Mouse (Mus musculus) right cerebral cortex, postnatal 14 days (tissue): ENCODE results near the gene Shc1.

ENCODE experiments used
- DNase-seq: peaks from one replicate; pipeline ENCODE4 v3.0.0; 2022

Shc1 gene

DNA sequence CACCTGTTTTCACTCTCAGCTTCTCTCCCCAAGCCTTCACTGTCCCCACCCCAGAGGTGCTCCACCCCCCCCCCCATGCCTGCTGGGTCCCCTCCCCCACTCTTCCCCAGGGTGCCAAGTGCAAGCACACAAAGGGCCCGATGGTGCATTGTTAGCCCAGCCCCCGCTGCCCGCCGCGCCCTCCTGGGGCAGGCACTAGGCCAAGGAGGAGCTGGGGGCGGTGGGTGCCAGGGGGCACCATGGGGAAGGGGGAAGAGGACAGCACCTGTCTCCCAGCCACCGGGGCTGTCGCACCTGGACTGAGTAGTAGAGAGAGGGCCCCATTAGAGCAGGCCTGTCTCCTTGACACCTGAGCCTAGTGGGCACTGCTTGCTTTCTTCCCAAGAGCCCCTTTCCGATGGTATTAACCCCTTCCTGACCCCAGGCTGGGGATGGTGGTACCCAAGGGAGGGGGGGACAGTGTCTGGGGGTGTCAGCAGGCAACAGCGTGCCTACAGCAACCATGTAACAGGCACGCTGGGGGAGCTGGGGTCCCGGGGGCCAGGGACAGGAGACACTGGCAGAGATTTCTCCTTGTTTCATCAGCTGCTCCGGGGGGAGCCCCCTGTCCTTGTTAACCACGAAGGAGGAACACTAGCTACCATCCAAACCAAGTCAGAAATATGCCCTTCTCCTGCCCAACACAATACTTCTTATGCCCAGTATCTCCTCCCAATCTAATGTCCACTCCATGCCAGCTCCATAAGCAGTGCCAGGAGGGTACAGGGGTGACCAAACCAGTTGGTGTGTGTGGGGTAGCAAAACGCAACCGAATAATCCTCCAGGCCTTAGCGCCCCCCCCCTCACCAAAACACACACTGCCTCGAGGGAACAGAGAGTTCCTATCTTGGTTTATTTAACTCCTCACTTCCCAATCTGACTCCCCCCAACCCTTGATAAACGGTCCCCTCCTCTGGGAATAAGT lies 27.3 kb upstream of the Shc1 start:
- DNase-seq, result no peak

DNA sequence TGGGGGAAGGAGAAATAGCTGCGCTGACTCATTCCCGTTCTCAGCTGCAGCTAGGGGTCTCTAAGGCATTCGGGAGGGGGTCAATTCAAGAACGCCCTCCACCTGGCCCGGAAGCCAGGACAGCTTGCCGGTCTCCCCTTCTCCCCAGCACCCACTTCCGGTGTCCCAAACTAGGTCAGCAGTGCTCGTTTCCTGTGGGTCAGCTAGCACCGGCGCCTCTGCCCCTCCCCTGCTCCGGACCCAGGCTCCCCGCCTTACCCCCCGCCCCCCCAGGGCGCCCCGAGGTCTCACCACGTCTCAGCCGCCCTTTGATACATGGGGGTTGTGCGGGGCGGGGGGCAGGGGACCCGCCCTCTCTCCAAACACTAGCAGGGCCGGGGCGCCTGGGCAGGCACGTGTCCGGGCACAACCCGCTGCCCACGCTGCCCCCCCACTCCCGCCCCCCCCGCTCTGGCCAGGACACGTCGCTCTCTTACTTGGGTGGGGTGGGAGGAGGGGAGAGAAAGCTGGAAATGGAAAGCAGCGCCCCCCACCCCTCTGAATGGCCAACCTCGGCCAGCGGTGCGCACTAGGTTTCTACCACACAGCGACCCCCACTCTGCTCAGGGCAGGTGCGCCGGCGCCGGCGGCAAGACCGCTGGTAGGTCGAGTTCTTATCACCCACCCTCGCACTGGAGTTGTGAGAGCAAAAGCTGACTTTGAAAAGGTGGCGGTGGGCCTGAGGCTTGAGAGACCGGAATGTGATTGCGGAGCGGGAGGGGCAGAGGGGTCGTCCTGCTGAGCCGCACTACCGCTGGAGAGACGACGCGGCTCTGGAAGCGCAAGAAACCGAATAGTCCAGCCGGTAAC lies 26.4 kb upstream of the Shc1 start:
- DNase-seq, result no peak

DNA sequence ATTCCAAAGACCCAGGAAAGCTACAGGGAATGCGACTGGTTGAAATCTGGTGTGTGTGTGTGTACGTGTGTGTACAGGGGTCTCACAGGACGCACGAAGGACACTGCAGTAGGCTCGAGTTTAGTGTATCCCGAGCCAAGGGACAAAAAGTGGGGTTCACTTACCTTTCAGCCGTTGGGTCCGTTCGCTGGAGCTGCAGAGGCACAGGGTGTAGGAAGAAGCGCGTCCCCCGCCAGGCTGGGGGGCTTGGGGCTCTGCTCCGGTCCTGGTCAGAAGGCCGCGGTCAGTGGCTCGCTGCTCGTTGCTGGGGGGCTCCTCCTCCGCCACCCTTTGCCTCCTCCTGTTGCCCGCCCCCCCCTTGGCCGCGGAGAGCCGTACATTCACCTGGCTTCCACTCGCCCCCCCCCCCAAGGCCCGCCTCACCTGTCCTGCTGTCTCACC lies 25.4 kb upstream of the Shc1 start:
- DNase-seq, result no peak

DNA sequence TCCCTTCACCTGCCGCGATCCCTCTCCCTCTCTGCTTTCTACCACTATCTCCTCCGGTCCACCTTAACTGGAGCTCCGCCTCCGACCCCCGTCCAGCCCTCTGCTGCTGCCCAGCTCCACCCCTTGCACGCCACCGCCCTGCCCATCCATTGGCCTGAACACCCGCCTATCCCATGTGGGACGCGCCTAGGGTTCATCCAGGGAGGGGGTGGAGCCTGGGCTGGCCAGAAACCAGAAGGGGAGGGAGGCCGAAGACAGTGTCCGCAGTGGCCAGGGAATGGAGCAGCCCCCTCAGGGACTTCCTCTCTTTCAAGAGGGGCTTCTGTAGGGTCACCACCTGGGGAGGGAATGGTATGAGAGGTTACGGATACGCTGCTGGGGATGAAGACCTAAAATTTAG lies 24.6 kb upstream of the Shc1 start:
- DNase-seq, result peak; percentile 95

DNA sequence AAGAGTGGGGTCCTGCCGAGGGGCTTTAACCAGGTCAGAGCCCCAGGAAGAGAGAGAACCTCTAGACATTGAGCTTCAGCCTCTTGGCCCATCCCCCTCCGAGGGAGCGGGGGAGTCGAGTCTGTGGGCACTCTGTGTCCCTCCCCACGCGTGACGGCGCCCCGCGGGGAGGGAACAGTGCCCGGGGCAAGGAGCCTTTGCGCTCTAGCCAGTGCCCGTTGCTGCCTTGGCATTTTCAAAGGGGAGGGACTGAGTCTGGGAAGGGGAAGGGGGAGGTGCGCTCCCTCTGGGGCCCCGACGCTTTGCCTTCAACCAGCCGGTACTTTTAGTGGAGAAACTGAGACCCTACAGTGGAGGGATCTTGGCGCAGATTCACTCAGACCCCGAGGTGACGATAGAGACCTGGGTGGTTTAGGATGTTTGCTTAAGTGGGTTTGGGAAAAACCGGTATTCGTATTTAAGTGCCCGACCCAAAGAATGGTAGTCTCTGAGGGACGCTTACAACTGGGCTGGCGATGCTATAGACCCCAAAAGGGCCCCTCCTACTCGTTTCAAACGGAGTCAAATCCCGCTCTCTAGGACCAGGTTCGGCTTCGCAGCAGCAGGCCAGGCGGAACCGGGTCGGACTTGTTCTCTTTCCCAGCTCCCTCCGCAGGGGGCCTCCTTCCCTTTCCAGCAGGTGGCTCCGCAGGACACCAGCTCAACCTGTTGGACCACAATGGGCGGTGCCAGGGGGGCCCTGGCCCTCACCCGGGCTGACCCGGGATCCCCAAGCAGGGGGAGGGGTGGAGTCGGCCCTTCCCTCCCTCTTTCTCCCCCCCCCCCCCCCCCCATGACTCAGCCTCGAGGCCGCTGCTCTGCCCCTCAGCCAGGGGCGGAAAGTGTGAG lies 24.0 kb upstream of the Shc1 start, which contains the start of gene Zbtb7b:
Gene Zbtb7b (minus strand): TSS at position 771 of the 888 bp plus-strand sequence.
- DNase-seq, result peak; percentile 60

DNA sequence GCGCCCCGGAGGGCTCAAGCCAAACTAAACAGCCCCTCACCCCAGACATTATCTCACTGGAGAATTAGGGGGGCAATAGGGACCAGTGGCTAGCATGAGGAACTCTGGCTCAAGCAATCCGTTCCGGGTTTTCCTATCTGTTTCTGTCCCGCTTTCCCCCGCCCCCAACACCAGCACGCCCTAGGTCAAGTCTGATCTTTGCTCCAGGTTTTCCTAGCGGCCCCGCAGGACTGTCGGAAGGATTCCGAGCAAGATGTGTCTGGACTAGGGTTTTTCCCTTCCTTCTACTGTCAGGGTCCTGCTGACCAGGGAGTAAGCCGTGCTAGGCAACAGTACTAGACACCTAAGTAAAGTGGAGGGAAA lies 23.4 kb upstream of the Shc1 start:
- peak; percentile 63 for DNase-seq

DNA sequence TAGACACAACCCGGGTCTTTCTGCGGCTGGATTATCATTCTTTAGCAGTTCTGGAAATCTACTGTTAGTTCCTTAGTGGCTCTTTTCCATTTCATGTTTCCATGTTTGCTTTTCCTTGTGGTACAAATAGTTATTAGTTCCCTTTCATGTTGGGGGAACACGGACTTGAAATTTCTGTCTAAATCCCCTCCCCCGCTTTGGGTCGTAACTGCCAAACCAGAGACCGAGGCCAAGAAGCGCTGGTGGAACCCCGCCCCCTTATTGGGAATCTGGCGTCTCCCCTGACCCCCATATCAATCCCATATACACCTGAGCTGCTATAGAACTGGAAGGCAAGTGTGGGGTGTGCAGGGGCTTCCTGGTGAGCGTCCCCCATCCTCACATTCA lies 22.8 kb upstream of the Shc1 start:
- no peak for DNase-seq

DNA sequence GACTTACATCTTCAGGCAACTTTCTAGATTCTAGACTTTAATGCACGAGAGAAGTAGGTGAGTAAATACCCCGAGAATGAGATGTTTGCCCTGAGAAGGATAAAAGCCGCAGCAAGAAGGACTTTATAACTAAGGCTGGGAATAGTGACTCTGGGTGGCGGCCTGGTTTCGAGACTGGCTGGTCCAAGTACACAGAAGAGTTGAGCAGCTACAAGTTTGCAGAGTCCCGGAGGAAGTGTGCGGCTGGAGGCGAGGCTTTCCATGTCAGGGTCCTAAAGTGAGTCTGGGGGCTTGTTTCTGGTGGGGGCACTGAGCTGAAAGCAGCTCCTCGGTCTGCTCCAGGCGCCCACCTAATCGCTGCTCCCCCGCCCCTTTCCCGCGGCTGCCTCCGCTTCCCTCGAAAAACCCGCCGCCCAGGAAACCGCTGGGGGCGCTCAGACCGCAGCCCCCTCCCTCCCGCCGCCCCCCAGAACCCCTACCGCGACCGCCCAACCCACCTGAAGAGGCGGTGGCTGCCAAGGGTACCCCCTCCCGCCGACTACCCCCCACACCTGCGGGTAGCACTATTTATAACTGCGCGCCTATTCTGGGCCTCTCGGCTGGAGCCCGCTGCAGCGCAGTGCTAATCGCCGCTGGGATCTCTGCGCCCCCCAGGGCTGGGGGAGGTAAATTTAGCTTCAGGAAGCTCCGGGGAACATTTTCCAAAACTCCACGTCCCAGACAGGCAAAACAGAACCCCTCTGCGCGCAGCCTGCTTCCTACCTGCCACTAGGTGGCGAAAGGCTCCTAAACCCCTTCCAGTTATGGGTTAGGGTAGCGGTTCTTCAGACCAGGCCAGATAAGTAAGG lies 22.2 kb upstream of the Shc1 start:
- DNase-seq, result peak; percentile 54

DNA sequence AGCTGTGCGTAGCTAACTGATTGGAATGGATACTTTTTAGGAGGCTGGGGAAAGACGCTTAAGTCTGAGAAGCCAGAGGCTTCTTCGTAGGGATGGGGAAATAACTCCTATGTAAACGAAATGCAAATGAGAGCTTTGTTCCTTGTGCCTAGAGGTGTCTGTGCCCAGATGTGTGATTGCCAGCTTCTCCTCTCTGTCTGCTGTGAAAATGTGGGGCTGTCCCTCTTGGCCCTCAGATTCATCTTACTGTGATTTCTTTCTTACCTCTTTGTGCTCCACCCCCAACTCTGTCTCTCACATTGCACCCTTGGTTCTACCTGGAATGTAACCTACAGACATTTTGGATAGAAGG lies 21.6 kb upstream of the Shc1 start:
- DNase-seq, result no peak

DNA sequence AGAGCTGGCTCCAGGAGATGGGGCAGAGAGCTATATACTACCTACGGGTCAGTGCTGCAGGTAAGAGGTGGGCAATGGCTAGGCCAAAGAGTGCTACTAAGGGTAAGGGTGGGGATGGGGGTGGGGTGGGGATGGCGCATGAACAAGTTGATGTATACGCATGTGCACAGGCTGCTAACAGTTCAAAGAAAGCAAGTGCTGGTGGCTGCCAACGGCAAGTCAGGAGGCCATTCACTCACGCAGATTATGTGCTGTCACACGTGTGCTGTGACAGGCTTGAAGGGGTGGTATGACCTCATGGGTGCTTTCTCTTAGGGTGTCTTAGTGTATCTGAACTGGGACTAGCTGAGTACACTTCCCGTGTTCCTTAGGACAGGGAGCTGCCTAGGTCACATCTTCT lies 16.9 kb upstream of the Shc1 start:
- no peak for DNase-seq

DNA sequence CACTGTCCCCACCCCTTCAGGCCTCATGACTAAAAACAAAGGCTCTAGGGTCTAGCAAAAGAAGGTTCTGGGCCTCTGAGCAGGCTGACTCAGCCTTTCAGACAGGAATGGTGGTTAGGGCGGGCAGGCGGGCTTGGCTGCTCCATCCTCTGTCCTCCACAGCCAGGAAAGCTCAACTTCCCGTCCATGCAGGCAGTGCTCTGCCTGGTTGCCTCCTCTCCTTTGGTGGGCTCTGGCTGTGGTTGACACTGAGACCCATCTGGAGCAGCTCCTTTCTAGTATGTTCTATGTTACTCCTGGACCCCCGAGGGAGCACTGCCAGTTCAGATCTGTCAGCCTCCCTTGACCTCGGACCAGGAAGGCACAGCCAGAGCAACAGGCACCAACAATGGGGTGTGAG lies 15.6 kb upstream of the Shc1 start, which contains the start of gene Lenep:
Gene Lenep (minus strand): TSS at position 101 of the 400 bp plus-strand sequence.
- no peak for DNase-seq

DNA sequence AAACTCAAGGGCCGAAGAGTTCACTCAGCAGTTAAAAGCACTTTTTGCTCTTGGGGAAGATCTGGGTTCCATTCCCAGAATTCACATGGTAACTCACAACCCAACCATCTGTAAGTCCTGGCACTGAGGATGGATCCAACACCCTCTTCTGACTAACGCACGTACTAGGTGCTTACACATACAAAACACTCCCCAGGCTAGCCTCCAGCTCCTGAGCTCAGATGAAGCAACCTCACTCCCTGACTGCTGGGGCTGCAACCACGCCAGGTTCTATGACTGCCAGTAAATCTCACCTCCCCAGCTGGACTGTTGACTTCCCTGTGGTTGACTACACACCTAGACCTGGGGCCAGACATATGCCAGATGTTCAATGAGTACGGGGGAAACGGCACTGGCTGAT lies 11.4 kb upstream of the Shc1 start:
- no peak for DNase-seq

DNA sequence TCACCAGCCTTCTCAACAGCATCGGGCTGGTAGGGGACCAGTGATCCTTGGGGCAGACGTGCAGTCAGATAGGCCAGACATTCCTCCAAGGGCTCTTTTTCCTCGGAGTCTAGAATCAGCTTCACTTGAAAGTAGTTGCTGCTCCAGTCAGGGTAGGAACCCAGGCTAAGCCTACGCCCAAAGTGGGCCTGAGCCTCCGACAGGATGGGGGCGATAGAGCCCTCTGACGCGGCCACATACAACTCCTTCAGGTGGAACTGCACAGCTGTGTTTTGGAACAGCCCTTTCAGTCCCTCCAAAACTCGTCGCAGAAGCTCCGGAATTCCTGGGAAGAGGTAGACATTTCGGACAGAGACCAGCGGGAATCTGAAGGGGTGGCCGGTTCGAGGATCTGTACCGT lies 9.8 kb upstream of the Shc1 start:
- no peak for DNase-seq

DNA sequence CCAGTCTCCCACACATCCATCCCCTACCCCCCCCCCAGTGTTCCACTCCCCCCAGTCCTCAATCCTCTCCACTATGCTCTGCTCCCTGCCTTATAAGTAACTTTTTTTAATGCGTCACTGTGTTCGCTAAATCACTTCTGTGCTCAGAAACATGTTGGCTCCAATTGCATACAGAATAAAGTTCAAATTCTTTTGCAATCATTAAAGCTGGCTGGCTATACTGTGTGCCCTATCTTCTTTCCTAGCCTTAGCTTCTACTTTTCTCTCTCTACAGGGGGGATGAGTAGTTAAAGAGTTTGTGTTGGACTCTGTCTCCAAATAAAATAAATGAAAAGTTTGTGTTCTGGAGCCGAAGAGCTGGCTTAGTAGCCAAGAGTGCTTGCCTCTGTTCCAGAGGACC lies 8.5 kb upstream of the Shc1 start:
- DNase-seq, result no peak

DNA sequence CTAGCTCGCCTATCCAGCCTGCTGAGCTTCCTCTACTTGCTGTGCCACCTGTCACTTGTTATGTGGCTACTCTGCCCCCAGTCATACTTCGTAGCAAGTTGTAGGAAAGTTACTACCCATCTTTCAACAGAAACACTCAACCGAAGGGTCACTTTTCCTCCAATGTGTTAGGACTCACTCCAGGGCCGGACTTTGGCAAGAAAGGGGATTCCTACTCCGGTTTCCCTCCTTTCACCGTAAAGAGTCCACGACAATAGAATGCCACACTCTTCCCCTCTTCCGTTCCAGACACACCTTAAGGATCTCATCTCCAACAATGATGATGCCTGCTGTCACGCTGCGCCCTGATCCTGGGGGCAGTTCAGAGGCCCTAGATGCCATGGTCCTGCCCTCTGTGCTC lies 7.4 kb upstream of the Shc1 start:
- DNase-seq, result no peak

DNA sequence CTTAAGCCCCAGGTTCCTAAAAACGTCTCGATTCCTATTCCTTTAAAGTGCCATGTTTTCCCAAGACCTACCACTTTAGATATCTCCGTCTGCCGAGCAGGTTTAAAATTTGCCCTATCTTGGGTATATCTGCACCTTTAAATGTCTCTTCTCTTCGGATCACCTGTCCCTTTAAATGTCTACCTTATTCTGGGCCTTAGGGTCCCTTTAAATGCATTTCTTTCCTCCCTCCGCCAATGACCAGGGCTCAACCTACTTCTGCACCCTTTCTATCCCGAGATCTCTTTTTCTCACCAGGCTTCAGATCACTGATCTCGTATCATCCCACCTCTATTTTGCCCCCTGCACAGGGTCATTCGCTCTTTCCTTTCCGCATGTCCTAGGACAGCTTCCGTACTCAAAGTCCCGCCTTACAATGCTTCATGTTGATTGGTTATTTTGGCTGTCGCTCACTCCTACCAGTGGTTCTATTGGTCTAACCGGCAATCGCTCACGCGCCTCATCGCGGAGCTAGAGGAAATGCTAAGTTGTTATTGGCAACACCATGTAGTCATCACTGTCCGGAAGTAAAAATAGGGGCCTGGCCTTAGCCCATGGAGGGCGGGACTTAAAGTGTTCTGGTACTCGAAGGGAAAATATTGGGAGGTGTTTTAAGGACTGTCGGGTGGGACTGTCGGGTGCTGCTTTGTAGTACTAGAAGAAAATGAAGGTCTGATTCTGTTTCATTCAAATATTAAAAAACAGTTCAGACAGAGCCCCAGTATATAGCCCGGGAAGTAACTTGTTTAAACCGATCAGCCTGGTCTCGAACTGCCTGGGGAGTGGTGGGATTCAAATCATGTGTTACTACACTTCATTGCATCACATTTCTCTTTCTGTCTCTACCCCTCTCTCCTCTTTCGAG lies 6.5 kb upstream of the Shc1 start, which contains the start of gene Flad1:
Gene Flad1 (minus strand): TSS at position 381 of the 904 bp plus-strand sequence.
- DNase-seq, result peak; percentile 95

DNA sequence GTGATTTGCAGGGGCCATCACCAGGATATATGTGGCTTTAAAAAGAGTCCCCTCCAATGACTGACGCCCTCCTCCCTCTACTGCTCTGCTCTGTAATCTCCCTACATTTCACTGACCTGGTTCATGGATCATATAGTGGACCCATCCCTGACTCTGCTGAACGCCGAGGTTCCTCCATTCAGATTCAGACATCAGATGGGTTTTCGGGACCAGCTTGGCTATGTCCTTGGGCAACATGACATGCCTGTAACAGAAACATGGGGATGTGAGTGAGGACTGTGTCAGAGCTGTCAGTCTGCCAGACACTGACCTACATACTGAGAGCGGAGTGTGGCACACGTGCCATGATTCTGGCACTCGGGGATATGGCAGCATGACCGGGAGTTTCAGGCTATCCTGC lies 2.1 kb upstream of the Shc1 start:
- DNase-seq, result no peak

DNA sequence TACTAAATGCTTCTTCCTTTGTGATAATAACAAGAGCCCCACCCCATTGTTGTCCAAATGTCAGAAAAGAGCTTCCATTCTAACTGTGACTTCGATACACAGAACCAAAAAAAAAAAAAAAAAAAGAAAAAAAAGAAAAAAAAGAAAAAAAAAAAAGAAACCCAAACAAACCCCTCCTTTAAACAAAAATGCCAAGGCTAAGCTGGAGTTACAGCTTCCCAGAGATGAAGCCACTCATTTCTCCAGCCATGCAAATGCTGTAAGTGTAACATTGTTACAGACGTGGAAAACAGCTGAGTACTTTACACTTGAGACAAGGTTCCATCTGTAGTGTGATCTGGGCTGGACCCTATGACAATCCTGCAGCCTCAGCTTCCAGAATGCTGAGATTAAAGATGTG lies 1.1 kb upstream of the Shc1 start:
- DNase-seq, result no peak

DNA sequence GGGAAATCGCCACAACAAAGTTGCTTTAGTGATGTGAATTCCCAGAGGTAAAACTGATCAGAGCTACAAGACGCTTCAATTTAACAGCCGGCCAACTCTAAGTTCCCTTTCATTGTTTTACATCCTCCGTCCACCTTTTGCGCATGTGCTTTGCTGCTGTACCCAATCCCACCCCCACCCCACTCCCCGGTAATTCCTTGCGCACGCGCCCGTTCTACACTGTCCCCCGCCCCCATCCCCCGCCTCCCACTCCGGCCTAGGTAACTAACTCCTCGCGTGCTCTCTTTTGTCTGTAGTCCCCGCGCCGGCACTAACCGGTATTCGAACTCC lies 438 bp upstream of the Shc1 start:
- no peak for DNase-seq

DNA sequence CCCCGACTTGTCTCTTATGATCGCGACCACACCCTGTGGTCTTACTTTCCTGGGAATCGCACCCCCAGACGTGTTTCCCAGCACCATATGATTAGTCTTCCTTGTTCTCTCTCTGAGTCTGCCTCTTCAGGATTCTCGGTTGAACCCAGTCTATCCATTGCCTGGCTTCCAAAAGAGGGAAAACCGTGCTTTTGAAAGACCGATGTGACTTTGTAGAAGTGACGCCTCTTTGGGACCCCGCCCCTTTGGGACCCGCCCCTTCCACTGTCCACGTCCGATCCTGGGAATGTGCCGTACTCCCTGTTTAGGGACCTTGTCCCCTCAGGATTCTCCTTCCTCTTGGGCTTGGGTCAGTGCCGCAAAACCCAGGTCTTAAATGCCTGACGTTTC lies 613 bp downstream of the Shc1 start:
- no peak for DNase-seq

DNA sequence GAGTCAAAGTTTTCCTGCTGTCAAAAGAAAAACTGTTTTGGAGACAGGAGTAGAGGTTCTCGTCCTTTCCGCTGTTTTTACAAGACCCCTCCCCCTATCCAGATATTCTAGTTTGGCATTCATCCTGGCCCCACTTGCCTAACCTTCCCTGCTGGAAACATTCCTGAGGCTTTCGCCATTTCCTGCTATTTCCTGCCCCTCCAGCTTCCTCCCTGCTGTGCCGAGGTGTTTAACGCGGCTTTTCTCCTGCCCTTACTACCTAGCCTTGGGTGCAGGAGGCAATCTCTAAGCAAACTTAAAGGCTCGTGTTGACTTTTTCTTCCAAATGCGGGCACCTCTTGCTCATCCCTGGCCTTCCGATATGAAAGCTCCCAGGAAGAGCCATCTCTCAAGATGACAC lies 1.3 kb downstream of the Shc1 start:
- DNase-seq, result no peak
